Mouse (Mus musculus) erythroblast, adult 5-6 weeks (primary cell): Measurements from ENCODE around the gene Mrpl39. TPM values are rescaled to one million over a fixed set of nuclear protein-coding genes. Genes with fewer than 3 reads are reported as not detected.

ENCODE experiments used
- ATAC-seq: replicated peaks from 2 replicates; pipeline ENCODE4 v1.8.0; 2016; ENCODE audit warnings: moderate number of reproducible peaks, mild to moderate bottlenecking, moderate TSS enrichment, inconsistent platforms; ENCODE audit not compliant: poor library complexity, low FRiP score, severe bottlenecking
- total RNA-seq, 2 experiments: library from RNA; stranded (forward) in 1 of 2; stranded (reverse) in 1 of 2; fragments of 150-400 nt in 1 of 2; fragments of 200-764, 138-1000 nt in 1 of 2; gene quantifications; 2 replicates each; pipeline versions ENCODE4 v1.2.3 to v1.2.4; 2015 to 2017; ENCODE audit warnings: low replicate concordance in 2 of 2

Mrpl39 gene
- total RNA-seq, 2 experiments from 2014 or later: 7.4 to 9.0 TPM

GRCm38 (mm10) chr16:84703129-84703768 lies 32.3 kb downstream of the Mrpl39 start:
- ATAC-seq: no peak

- ATAC-seq: no peak
Measured at GRCm38 (mm10) chr16:84702230-84703128, 33.1 kb downstream of the Mrpl39 start.

DNA sequence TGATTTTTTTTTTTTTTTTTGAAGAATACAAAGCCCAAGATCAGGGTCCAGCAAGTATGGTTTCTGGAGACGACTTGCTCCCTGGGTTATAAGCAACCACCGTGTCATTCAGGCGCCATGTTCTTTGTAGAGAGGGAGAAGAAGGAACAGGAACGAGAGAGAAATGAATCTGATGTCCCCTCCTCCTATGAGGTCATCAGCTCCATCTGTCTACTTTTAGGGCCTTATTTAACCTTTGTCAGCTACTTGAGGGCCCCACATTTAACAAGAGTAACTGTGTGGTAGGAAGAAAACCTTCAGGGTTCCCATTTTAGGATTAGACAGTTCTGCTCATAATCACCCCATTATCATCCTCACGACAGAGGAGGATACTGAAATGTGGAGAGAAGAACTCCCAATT lies 34.5 kb downstream of the Mrpl39 start:
- ATAC-seq: no peak

GRCm38 (mm10) chr16:84698708-84699107 lies 36.8 kb downstream of the Mrpl39 start:
- no peak for ATAC-seq

- no peak for ATAC-seq
Measured at GRCm38 (mm10) chr16:84696178-84696577, 39.4 kb downstream of the Mrpl39 start.

DNA sequence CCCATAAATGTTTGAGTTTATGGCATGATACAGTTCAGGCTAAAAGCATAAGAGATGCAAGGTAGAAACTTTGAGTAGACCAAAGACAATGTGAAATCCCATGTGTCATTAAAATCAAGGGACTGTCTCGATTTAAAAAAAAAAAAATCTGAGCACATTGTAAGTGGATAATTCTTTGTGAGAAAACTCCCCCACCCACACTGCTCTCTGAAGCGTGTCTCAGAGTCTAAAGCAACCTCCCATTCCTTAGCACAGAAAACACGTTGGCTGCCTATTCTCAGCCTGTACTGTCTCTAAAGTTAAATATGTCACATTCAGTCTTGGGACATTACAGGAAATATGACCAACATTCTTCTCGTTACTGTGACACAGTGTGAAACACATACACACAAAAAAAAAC lies 53.6 kb downstream of the Mrpl39 start:
- ATAC-seq: no peak

DNA sequence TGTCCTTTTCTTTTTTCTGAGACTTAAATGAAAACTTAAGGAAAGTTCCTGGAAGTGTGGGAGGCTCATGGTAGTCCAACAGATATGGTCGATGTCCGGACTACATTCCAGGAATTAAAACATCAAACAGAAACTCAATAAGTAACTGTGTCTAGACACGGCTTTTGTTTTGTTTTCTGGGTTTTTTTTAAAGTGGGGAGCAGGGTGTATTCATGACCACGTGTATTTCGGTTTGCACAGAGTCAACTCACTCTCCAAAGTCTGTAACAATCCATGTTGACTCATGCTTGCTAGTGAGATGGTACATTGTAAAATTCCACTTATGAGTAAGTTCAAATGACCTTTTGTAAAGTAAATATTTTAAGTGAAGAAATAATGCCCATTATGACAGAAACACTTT lies 54.8 kb downstream of the Mrpl39 start:
- ATAC-seq: no peak

DNA sequence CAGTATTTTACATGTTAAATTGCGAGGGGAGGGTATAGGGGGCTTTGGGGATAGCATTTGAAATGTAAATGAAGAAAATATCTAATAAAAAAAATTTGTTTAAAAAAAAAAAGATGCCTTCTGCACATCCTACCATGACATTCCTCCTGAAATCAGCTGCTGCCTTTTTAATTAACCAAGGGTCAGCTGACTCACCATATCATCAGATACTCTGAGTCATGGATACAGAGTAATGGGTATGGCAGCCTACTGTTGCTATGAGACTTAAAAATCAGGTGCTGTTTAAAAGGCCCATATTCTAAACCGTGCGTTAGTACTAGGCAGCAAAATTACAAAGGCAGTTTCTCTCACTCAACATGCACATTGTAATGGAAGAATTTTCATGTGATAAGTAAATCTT lies 58.2 kb downstream of the Mrpl39 start:
- ATAC-seq: no peak

Other genes with a start within 250 kb of the Mrpl39 start
- gene A730009L09Rik, start 220.6 kb downstream of the Mrpl39 start, total RNA-seq (2015; ENCODE audit: low replicate concordance): not detected in 2 replicates
- gene A730009L09Rik, start 220.6 kb downstream of the Mrpl39 start, total RNA-seq (2017; ENCODE audit: low replicate concordance): not detected in 2 replicates
- not detected in 2 replicates for gene Jam2, start 38.4 kb upstream of the Mrpl39 start, total RNA-seq (2015; ENCODE audit: low replicate concordance)
- gene Jam2, start 38.4 kb upstream of the Mrpl39 start, total RNA-seq (2017; ENCODE audit: low replicate concordance): 0.09 TPM in 1 of 2 replicates, not detected in the other
- gene Gabpa, start 99.2 kb upstream of the Mrpl39 start, total RNA-seq (2015; ENCODE audit: low replicate concordance): 26.1 and 42.7 TPM in 2 replicates
- gene Gabpa, start 99.2 kb upstream of the Mrpl39 start, total RNA-seq (2017; ENCODE audit: low replicate concordance): 20.1 and 31.1 TPM in 2 replicates
- 96.3 and 126 TPM in 2 replicates for gene Atp5j, start 99.9 kb upstream of the Mrpl39 start, total RNA-seq (2015; ENCODE audit: low replicate concordance)
- gene Atp5j, start 99.9 kb upstream of the Mrpl39 start, total RNA-seq (2017; ENCODE audit: low replicate concordance): 35.4 and 106 TPM in 2 replicates